Mouse (Mus musculus): ENCODE measurements around the gene Stip1.

GRCm38 (mm10) chr19:7062110-7062509, 22.3 kb upstream of the Stip1 start:
- TF ChIP-seq CTCF (IDR thresholded peaks at IDR 0.05; ENCODE audit: low read depth) (no peak), EP300 (IDR thresholded peaks at IDR 0.05; ENCODE audit: low read depth) (no peak)
